Mouse (Mus musculus): ENCODE measurements around the gene Elfn2. TPM values are rescaled to one million over a fixed set of nuclear protein-coding genes. Genes with fewer than 3 reads are reported as not detected.

The Elfn2 gene
- polyA plus RNA-seq (2015; fragmentation: Nextera tagmentation; extraction: Ambion mirVana), result 0.03 and 0.17 TPM in 2 replicates

DNA sequence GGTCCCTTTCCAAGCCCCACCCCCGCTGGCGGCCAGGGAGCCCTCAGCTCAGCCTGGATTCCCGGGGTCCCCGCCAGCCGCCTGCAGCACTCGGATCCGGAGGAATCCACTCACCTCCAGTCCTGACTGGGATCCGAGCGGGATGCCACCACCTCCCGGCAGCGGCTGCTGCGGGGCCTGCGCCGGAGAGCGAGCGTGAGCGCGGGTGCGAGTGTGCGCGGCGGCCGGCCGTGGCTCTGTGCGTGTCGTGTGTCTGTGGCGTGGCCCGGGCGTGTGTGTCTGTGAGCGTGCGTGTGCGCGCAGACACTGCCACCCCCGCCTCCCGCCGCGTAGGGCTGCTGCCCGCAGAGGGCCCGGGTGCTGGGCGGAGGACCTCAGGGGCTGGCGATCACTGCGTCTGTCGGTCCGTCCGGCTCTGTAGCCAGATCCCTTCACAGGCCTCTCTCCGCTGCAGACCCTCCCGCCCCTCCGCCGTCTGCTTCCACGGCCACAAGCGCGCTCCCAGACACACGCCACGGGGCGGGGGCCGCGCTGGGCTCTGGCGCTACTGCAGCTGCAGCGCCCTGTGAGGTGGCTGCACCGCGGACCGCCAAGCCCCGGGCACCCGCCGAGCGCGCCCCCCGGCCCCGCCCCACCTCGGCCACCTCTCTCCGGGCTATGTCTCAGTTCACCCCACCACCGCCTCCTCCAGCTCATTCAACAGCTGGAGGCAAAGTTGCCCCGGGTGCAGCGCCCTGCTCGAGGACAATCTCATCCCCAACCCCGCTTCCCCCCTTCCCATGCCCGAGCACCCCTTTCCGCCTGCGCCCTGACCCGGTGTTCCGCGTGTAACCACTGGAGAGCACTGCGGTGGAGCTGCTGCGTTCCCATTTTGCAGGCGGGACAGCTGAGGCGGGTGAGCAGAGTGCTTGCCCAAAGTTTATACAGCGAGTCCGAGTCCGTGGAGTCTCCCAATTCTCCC, at the start of gene Elfn2:
Elfn2 (minus strand) TSS at position 482 of the 961 bp plus-strand sequence.

Other genes starting within 250 kb of the Elfn2 start
- 0.15 and 0.30 TPM in 2 replicates for gene Il2rb, start 223.5 kb downstream of the Elfn2 start, polyA plus RNA-seq (2015; fragmentation: Nextera tagmentation; extraction: Ambion mirVana)
- gene C1qtnf6, start 187.4 kb downstream of the Elfn2 start, polyA plus RNA-seq (2015; fragmentation: Nextera tagmentation; extraction: Ambion mirVana), result 23.9 and 32.8 TPM in 2 replicates
- gene Sstr3, start 174.1 kb downstream of the Elfn2 start, polyA plus RNA-seq (2015; fragmentation: Nextera tagmentation; extraction: Ambion mirVana), result not detected in 2 replicates
- 14.9 and 21.3 TPM in 2 replicates for gene Rac2, start 146.0 kb downstream of the Elfn2 start, polyA plus RNA-seq (2015; fragmentation: Nextera tagmentation; extraction: Ambion mirVana)
- gene Cyth4, start 121.7 kb downstream of the Elfn2 start, polyA plus RNA-seq (2015; fragmentation: Nextera tagmentation; extraction: Ambion mirVana), result 6.9 and 8.9 TPM in 2 replicates
- gene Mfng, start 54.7 kb upstream of the Elfn2 start, polyA plus RNA-seq (2015; fragmentation: Nextera tagmentation; extraction: Ambion mirVana), result 10.2 and 21.9 TPM in 2 replicates
- 2.7 and 3.5 TPM in 2 replicates for gene Card10, start 84.3 kb upstream of the Elfn2 start, polyA plus RNA-seq (2015; fragmentation: Nextera tagmentation; extraction: Ambion mirVana)
- 26.5 and 33.4 TPM in 2 replicates for gene Cdc42ep1, start 123.9 kb upstream of the Elfn2 start, polyA plus RNA-seq (2015; fragmentation: Nextera tagmentation; extraction: Ambion mirVana)
- not detected in 2 replicates for gene Lgals2, start 136.8 kb upstream of the Elfn2 start, polyA plus RNA-seq (2015; fragmentation: Nextera tagmentation; extraction: Ambion mirVana)
- gene Gga1, start 158.4 kb upstream of the Elfn2 start, polyA plus RNA-seq (2015; fragmentation: Nextera tagmentation; extraction: Ambion mirVana), result 29.6 and 33.1 TPM in 2 replicates
- gene Gm49510, start 180.9 kb upstream of the Elfn2 start, polyA plus RNA-seq (2015; fragmentation: Nextera tagmentation; extraction: Ambion mirVana), result not detected in 2 replicates
- gene Sh3bp1, start 181.0 kb upstream of the Elfn2 start, polyA plus RNA-seq (2015; fragmentation: Nextera tagmentation; extraction: Ambion mirVana), result 8.8 and 10.3 TPM in 2 replicates
- 13.7 and 14.5 TPM in 2 replicates for gene Pdxp, start 195.1 kb upstream of the Elfn2 start, polyA plus RNA-seq (2015; fragmentation: Nextera tagmentation; extraction: Ambion mirVana)
- gene Lgals1, start 208.0 kb upstream of the Elfn2 start, polyA plus RNA-seq (2015; fragmentation: Nextera tagmentation; extraction: Ambion mirVana), result 2,196 and 2,520 TPM in 2 replicates
- 30.9 and 35.5 TPM in 2 replicates for gene Nol12, start 216.2 kb upstream of the Elfn2 start, polyA plus RNA-seq (2015; fragmentation: Nextera tagmentation; extraction: Ambion mirVana)
- 37.2 and 41.4 TPM in 2 replicates for gene Triobp, start 229.0 kb upstream of the Elfn2 start, polyA plus RNA-seq (2015; fragmentation: Nextera tagmentation; extraction: Ambion mirVana)

Data from skeletal muscle tissue, postnatal 0 days (tissue).